Mouse (Mus musculus): Measurements from ENCODE around the gene March11. TPM values are rescaled to one million over a fixed set of nuclear protein-coding genes. Genes with fewer than 3 reads are reported as not detected.

March11 gene
- polyA plus RNA-seq, 1 experiment from 2014 or later, result 5.2 TPM

DNA sequence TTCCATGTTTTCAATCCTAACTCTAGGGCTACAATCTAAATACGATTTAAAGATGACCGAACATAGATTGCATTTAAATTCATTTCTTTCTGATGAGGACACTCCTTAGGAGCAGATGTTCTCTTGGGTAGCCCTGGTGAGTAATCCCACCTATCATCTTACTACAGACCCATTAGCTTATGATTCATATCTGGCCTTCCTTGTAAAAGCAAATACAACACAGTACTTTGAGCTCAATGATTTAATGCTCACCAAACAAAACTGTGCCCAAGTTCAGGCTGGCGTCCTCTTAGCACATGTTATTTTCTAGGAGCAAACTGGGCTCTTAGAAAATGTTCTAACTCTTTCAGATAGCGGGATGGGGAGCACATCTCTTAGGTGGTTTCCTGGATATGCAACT lies 70.0 kb downstream of the March11 start:
- Histone ChIP-seq H3K9me3 (ENCODE audit: control insufficient read depth, low read length) (no peaks in the 10 kb centered on the region), H3K27me3 (ENCODE audit: control insufficient read depth, insufficient read depth, low read length) (no peaks in the 10 kb centered on the region), H3K4me2 (ENCODE audit: low read depth) (no peak overlapping the region), H3K36me3 (ENCODE audit: control insufficient read depth, insufficient read depth, low read length) (no peaks in the 10 kb centered on the region), H3K9ac (ENCODE audit: low read length) (no peak overlapping the region), H3K4me3 (ENCODE audit: low read depth, low read length) (no peak overlapping the region), H3K27ac (ENCODE audit: low read depth, low read length) (no peak overlapping the region), H3K4me1 (ENCODE audit: control insufficient read depth, insufficient read depth, low read length) (no peaks in the 10 kb centered on the region)
- 87% methylated on average over 4 of the region's 4 CpGs for WGBS
- no peak for ATAC-seq (ENCODE audit: insufficient read depth, low FRiP score, low TSS enrichment)
- no peak for DNase-seq (ENCODE audit: low spot score)

GRCm38 (mm10) chr15:26379831-26380230 lies 71.0 kb downstream of the March11 start:
- no peaks in the 10 kb centered on the region for H3K36me3 ChIP-seq (ENCODE audit: control insufficient read depth, insufficient read depth, low read length)
- H3K4me1 ChIP-seq (ENCODE audit: control insufficient read depth, insufficient read depth, low read length), result no peaks in the 10 kb centered on the region
- ATAC-seq (ENCODE audit: insufficient read depth, low FRiP score, low TSS enrichment), result no peak
- no peak overlapping the region for H3K4me2 ChIP-seq (ENCODE audit: low read depth)
- H3K27me3 ChIP-seq (ENCODE audit: control insufficient read depth, insufficient read depth, low read length), result no peaks in the 10 kb centered on the region
- no peaks in the 10 kb centered on the region for H3K9me3 ChIP-seq (ENCODE audit: control insufficient read depth, low read length)
- 73% methylated on average over 3 of the region's 3 CpGs for WGBS
- no peak overlapping the region for H3K4me3 ChIP-seq (ENCODE audit: low read depth, low read length)
- no peak overlapping the region for H3K9ac ChIP-seq (ENCODE audit: low read length)
- no peak overlapping the region for H3K27ac ChIP-seq (ENCODE audit: low read depth, low read length)
- no peak for DNase-seq (ENCODE audit: low spot score)

- DNase-seq (ENCODE audit: low spot score), result no peak
- 94% methylated on average over 1 of the region's 1 CpGs for WGBS
- no peak overlapping the region for H3K27ac ChIP-seq (ENCODE audit: low read depth, low read length)
- ATAC-seq (ENCODE audit: insufficient read depth, low FRiP score, low TSS enrichment), result no peak
- H3K4me3 ChIP-seq (ENCODE audit: low read depth, low read length), result no peak overlapping the region
- H3K27me3 ChIP-seq (ENCODE audit: control insufficient read depth, insufficient read depth, low read length), result no peaks in the 10 kb centered on the region
- H3K4me2 ChIP-seq (ENCODE audit: low read depth), result no peak overlapping the region
- no peaks in the 10 kb centered on the region for H3K4me1 ChIP-seq (ENCODE audit: control insufficient read depth, insufficient read depth, low read length)
- H3K9me3 ChIP-seq (ENCODE audit: control insufficient read depth, low read length), result no peaks in the 10 kb centered on the region
- H3K36me3 ChIP-seq (ENCODE audit: control insufficient read depth, insufficient read depth, low read length), result no peaks in the 10 kb centered on the region
- no peak overlapping the region for H3K9ac ChIP-seq (ENCODE audit: low read length)
Observed at GRCm38 (mm10) chr15:26380844-26381243, 72.0 kb downstream of the March11 start.

DNA sequence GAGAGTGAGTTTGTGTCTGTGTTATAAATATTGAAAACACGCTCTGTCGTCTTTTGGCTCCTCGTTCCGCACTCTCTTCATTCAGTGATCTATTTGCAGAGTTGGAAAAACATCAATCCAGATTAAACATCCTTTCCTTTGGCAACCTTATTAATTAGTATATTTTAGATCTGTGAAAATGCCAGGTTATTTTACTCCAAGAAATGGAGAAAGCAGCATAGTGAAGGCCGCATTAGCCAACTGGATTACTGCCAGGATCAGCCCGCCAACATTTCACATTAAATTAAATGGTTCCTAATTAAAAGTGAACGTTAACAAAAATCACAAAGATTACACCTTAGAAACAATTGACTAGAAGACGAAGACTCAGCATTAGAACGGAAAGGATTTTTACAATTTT lies 81.2 kb downstream of the March11 start:
- DNase-seq (ENCODE audit: low spot score), result no peak
- no peak overlapping the region for H3K9ac ChIP-seq (ENCODE audit: low read length)
- 94% methylated on average over 9 of the region's 9 CpGs for WGBS

GRCm38 (mm10) chr15:26396556-26396955 lies 87.7 kb downstream of the March11 start:
- no peak overlapping the region for H3K9ac ChIP-seq (ENCODE audit: low read length)
- 91% methylated on average over 2 of the region's 2 CpGs for WGBS
- ATAC-seq (ENCODE audit: insufficient read depth, low FRiP score, low TSS enrichment) (no peak), DNase-seq (ENCODE audit: low spot score) (no peak)
- no peaks in the 10 kb centered on the region for H3K9me3 ChIP-seq (ENCODE audit: control insufficient read depth, low read length)
- no peak overlapping the region for H3K4me3 ChIP-seq (ENCODE audit: low read depth, low read length)
- no peaks in the 10 kb centered on the region for H3K36me3 ChIP-seq (ENCODE audit: control insufficient read depth, insufficient read depth, low read length)
- H3K27me3 ChIP-seq (ENCODE audit: control insufficient read depth, insufficient read depth, low read length), result no peaks in the 10 kb centered on the region
- H3K4me1 ChIP-seq (ENCODE audit: control insufficient read depth, insufficient read depth, low read length), result no peaks in the 10 kb centered on the region
- no peak overlapping the region for H3K27ac ChIP-seq (ENCODE audit: low read depth, low read length)
- no peak overlapping the region for H3K4me2 ChIP-seq (ENCODE audit: low read depth)

More for the DNA sequence above, 81.2 kb downstream of the March11 start:
- Histone ChIP-seq H3K4me3 (ENCODE audit: low read depth, low read length) (no peak overlapping the region), H3K27ac (ENCODE audit: low read depth, low read length) (no peak overlapping the region), H3K36me3 (ENCODE audit: control insufficient read depth, insufficient read depth, low read length) (no peaks in the 10 kb centered on the region), H3K4me2 (ENCODE audit: low read depth) (no peak overlapping the region), H3K27me3 (ENCODE audit: control insufficient read depth, insufficient read depth, low read length) (no peaks in the 10 kb centered on the region), H3K4me1 (ENCODE audit: control insufficient read depth, insufficient read depth, low read length) (no peaks in the 10 kb centered on the region), H3K9me3 (ENCODE audit: control insufficient read depth, low read length) (no peaks in the 10 kb centered on the region)
- no peak for ATAC-seq (ENCODE audit: insufficient read depth, low FRiP score, low TSS enrichment)

GRCm38 (mm10) chr15:26425284-26425683 lies 116.4 kb downstream of the March11 start:
- no peak overlapping the region for H3K4me2 ChIP-seq (ENCODE audit: low read depth)
- H3K4me1 ChIP-seq (ENCODE audit: control insufficient read depth, insufficient read depth, low read length), result no peaks in the 10 kb centered on the region
- H3K27me3 ChIP-seq (ENCODE audit: control insufficient read depth, insufficient read depth, low read length), result no peaks in the 10 kb centered on the region
- ATAC-seq (ENCODE audit: insufficient read depth, low FRiP score, low TSS enrichment) (no peak), DNase-seq (ENCODE audit: low spot score) (no peak)
- WGBS, result 91% methylated on average over 3 of the region's 3 CpGs
- no peak overlapping the region for H3K9ac ChIP-seq (ENCODE audit: low read length)
- no peaks in the 10 kb centered on the region for H3K36me3 ChIP-seq (ENCODE audit: control insufficient read depth, insufficient read depth, low read length)
- no peak overlapping the region for H3K4me3 ChIP-seq (ENCODE audit: low read depth, low read length)
- no peaks in the 10 kb centered on the region for H3K9me3 ChIP-seq (ENCODE audit: control insufficient read depth, low read length)
- H3K27ac ChIP-seq (ENCODE audit: low read depth, low read length), result no peak overlapping the region

- H3K4me1 ChIP-seq (ENCODE audit: control insufficient read depth, insufficient read depth, low read length), result no peaks in the 10 kb centered on the region
- no peak overlapping the region for H3K4me2 ChIP-seq (ENCODE audit: low read depth)
- DNase-seq (ENCODE audit: low spot score) (no peak), ATAC-seq (ENCODE audit: insufficient read depth, low FRiP score, low TSS enrichment) (no peak)
- H3K27me3 ChIP-seq (ENCODE audit: control insufficient read depth, insufficient read depth, low read length), result no peaks in the 10 kb centered on the region
- H3K27ac ChIP-seq (ENCODE audit: low read depth, low read length), result no peak overlapping the region
- no peaks in the 10 kb centered on the region for H3K9me3 ChIP-seq (ENCODE audit: control insufficient read depth, low read length)
- H3K36me3 ChIP-seq (ENCODE audit: control insufficient read depth, insufficient read depth, low read length), result no peaks in the 10 kb centered on the region
- H3K4me3 ChIP-seq (ENCODE audit: low read depth, low read length), result no peak overlapping the region
- H3K9ac ChIP-seq (ENCODE audit: low read length), result no peak overlapping the region
Observed at GRCm38 (mm10) chr15:26426231-26426630, 117.4 kb downstream of the March11 start.

DNA sequence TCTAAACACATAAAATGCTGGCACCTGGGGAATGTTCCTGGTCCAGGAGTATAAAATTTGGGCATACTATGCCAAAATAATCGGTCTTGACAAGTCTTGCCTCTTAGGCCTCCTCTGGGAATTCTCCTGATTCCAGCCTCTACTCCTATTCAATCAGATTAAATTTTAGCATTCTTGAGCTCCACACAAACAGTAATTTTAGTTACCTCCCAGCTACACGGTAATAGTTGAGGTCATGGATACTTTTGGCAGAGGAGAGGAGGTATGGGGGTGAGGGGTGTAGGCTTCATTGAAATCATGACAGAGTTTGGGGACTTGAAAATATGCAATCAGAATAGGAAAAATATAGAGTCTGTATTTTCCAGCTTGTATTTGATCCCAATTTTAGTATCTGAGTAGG lies 121.7 kb downstream of the March11 start:
- Histone ChIP-seq H3K9me3 (ENCODE audit: control insufficient read depth, low read length) (no peaks in the 10 kb centered on the region), H3K4me1 (ENCODE audit: control insufficient read depth, insufficient read depth, low read length) (no peaks in the 10 kb centered on the region), H3K9ac (ENCODE audit: low read length) (no peak overlapping the region), H3K36me3 (ENCODE audit: control insufficient read depth, insufficient read depth, low read length) (no peaks in the 10 kb centered on the region), H3K4me2 (ENCODE audit: low read depth) (no peak overlapping the region), H3K4me3 (ENCODE audit: low read depth, low read length) (no peak overlapping the region), H3K27ac (ENCODE audit: low read depth, low read length) (no peak overlapping the region), H3K27me3 (ENCODE audit: control insufficient read depth, insufficient read depth, low read length) (no peaks in the 10 kb centered on the region)
- WGBS, result 94% methylated on average over 2 of the region's 2 CpGs
- DNase-seq (ENCODE audit: low spot score), result no peak
- no peak for ATAC-seq (ENCODE audit: insufficient read depth, low FRiP score, low TSS enrichment)

- H3K4me2 ChIP-seq (ENCODE audit: low read depth), result no peak overlapping the region
- no peak overlapping the region for H3K27ac ChIP-seq (ENCODE audit: low read depth, low read length)
- H3K4me3 ChIP-seq (ENCODE audit: low read depth, low read length), result no peak overlapping the region
- whole genome bisulfite sequencing, result 81% methylated on average over 2 of the region's 2 CpGs
- H3K9ac ChIP-seq (ENCODE audit: low read length), result no peak overlapping the region
- no peaks in the 10 kb centered on the region for H3K4me1 ChIP-seq (ENCODE audit: control insufficient read depth, insufficient read depth, low read length)
- ATAC-seq (ENCODE audit: insufficient read depth, low FRiP score, low TSS enrichment) (no peak), DNase-seq (ENCODE audit: low spot score) (no peak)
- no peaks in the 10 kb centered on the region for H3K9me3 ChIP-seq (ENCODE audit: control insufficient read depth, low read length)
- no peaks in the 10 kb centered on the region for H3K27me3 ChIP-seq (ENCODE audit: control insufficient read depth, insufficient read depth, low read length)
- H3K36me3 ChIP-seq (ENCODE audit: control insufficient read depth, insufficient read depth, low read length), result no peaks in the 10 kb centered on the region
Observed at GRCm38 (mm10) chr15:26432676-26433075, 123.8 kb downstream of the March11 start.
